Mouse (Mus musculus): ENCODE measurements around the gene Gm21093.
"Not testable (repeated sequence)": the region's sequence is repeated elsewhere in the genome, so short reads cannot be mapped to it uniquely, and the experiment has no call there.

Gene Gm21093

GRCm38 (mm10) chr4:42034626-42035025 is at the start of gene Gm21093:
TSS of gene Gm21093 (minus strand) at chr4:42034726.
- not testable (repeated sequence) for DNase-seq (ENCODE audit: extremely low read depth, low read depth, low spot score)
